Mouse (Mus musculus) megakaryocyte, embryonic 14.5 days (primary cell): ENCODE measurements at regions not wholly inside any gene's neighbourhood (a gene's known extent, or its start where the extent isn't known, plus 50 kb on each side); places are given as distances from the start of the nearest gene placed in this dataset.

Source experiments
- H3K27me3 ChIP-seq: replicated peaks from 2 replicates; pipeline ENCODE3; 2012; ENCODE audit warnings: inconsistent platforms
- H3K36me3 ChIP-seq: replicated peaks from 2 replicates; pipeline ENCODE3; 2012; ENCODE audit warnings: low read length, inconsistent platforms, mixed read lengths
- H3K4me1 ChIP-seq: 2 replicates; pipeline ENCODE4 v1.6.1; 2012; ENCODE audit warnings: inconsistent platforms
- H3K4me3 ChIP-seq: replicated peaks from 2 replicates; pipeline ENCODE3; 2012; ENCODE audit warnings: moderate library complexity, mild to moderate bottlenecking, inconsistent platforms
- H3K9me3 ChIP-seq: 2 replicates; pipeline ENCODE4 v1.6.1; 2012; ENCODE audit warnings: inconsistent platforms
- FLI1 ChIP-seq: IDR thresholded peaks from 2 replicates; pipeline ENCODE4 v1.6.1; 2012; ENCODE audit warnings: low read length, inconsistent platforms, mixed read lengths
- GATA1 ChIP-seq: IDR thresholded peaks from 3 replicates; pipeline ENCODE4 v1.6.1; 2012; ENCODE audit warnings: mixed read lengths, low read length, inconsistent platforms, borderline replicate concordance

DNA sequence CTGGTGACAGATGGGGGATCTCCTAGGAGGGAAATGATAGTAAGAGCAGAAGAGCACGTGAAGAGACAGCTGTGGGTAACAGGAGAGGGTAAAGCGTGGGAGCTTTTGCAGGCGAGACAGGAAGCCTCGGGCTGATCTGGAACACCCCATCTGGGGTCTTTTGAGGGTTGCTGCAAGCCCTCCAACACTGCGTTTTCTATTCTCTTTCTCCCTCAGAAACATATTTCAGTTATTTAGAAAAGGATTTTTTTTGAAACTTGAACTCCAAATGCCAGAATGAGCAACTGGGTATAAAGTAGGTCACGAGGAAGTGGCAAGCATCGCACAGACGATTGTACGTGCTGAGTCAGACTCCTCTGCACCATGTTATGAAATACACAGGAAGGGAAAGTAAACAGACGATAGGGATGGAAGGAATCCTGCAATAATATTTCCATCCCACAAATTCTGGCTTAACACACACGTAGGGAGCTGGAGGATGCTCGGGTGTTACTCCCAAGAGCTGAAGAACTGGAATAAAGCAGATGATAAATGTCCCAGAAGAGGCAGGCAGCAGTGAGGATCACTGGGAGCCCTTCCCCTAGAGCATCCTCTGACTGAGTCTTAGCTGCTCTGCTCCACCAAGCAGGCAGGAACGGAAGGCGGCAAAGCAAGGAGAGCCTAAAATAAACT is 86.0 kb upstream of the Gm9887 start:
- Histone ChIP-seq H3K4me3 (peak overlapping the region; percentile 62), H3K9me3 (peaks cover 11% of the 10 kb centered on the region), H3K4me1 (peaks cover 42% of the 10 kb centered on the region), H3K36me3 (peaks cover 3% of the 10 kb centered on the region), H3K27me3 (peaks cover 4% of the 10 kb centered on the region)
- no peak for TF ChIP-seq GATA1
- TF ChIP-seq FLI1, result no peak

DNA sequence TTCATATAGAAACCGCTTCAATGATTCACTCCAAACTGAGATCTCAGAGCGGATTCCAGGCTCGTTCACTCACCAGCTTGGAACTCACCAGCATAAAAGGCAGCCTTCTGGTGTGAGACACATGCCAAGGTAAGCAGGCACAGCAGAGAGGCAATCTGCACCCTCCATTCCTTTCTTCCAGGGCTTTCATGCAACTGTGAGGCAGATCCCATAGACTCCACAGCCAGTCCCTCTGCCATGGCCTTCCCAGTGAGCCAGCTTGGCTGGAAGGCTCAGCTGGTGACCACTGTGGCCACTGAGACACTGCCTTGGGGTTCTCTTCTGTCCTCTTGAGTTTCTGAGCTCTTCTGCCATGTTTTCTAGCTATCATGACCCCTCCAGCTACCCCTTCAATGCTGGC is 84.5 kb upstream of the Gm9887 start:
- H3K4me3 ChIP-seq, result no peak overlapping the region
- TF ChIP-seq FLI1, result no peak
- TF ChIP-seq GATA1, result no peak
- H3K4me1 ChIP-seq, result peaks cover 48% of the 10 kb centered on the region
- H3K36me3 ChIP-seq, result peaks cover 3% of the 10 kb centered on the region
- peaks cover 13% of the 10 kb centered on the region for H3K9me3 ChIP-seq
- peaks cover 12% of the 10 kb centered on the region for H3K27me3 ChIP-seq

GRCm38 (mm10) chr12:69456116-69456515 is 83.9 kb upstream of the Gm9887 start:
- peaks cover 49% of the 10 kb centered on the region for H3K4me1 ChIP-seq

DNA sequence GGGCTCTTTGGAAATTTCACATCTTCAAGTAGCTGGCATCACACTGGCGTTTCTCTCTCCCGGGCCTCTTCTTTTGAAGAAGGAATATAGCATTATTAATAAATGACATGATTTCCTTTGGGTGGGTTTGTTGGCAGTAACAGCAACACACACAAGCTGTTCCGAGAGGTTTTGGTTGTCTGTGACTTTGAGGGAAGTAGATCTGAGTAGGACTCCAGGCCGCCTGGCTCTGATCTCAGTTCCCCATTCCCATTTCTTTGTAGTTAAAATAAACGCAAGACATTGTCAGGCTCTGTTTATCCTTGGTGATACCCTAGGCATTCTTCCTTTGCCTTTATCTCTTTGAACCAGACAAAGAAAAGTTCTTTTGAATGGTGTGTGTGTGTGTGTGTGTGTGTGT is 83.3 kb upstream of the Gm9887 start:
- Histone ChIP-seq H3K9me3 (peaks cover 13% of the 10 kb centered on the region), H3K36me3 (peaks cover 3% of the 10 kb centered on the region), H3K27me3 (peaks cover 13% of the 10 kb centered on the region), H3K4me1 (peaks cover 51% of the 10 kb centered on the region), H3K4me3 (no peak overlapping the region)
- TF ChIP-seq GATA1 (no peak), FLI1 (no peak)

More at GRCm38 (mm10) chr12:69456116-69456515, 83.9 kb upstream of the Gm9887 start:
- peaks cover 3% of the 10 kb centered on the region for H3K36me3 ChIP-seq
- H3K9me3 ChIP-seq, result peaks cover 13% of the 10 kb centered on the region
- H3K27me3 ChIP-seq, result peaks cover 13% of the 10 kb centered on the region
- TF ChIP-seq GATA1, result no peak
- TF ChIP-seq FLI1, result no peak
- H3K4me3 ChIP-seq, result no peak overlapping the region

- TF ChIP-seq FLI1 (no peak), GATA1 (no peak)
- H3K36me3 ChIP-seq, result peaks cover 3% of the 10 kb centered on the region
- H3K27me3 ChIP-seq, result peaks cover 22% of the 10 kb centered on the region
- no peak overlapping the region for H3K4me3 ChIP-seq
- H3K4me1 ChIP-seq, result peaks cover 50% of the 10 kb centered on the region
- H3K9me3 ChIP-seq, result peaks cover 13% of the 10 kb centered on the region
Observed at GRCm38 (mm10) chr12:69453544-69453943, 81.3 kb upstream of the Gm9887 start.

- Histone ChIP-seq H3K27me3 (peaks cover 22% of the 10 kb centered on the region), H3K9me3 (peaks cover 13% of the 10 kb centered on the region), H3K4me3 (no peak overlapping the region), H3K36me3 (peaks cover 3% of the 10 kb centered on the region), H3K4me1 (peaks cover 50% of the 10 kb centered on the region)
- no peak for TF ChIP-seq FLI1
- no peak for TF ChIP-seq GATA1
Observed at GRCm38 (mm10) chr12:69452986-69453385, 80.7 kb upstream of the Gm9887 start.

- Histone ChIP-seq H3K27me3 (peaks cover 23% of the 10 kb centered on the region), H3K4me1 (peaks cover 55% of the 10 kb centered on the region), H3K9me3 (peaks cover 13% of the 10 kb centered on the region), H3K4me3 (no peak overlapping the region), H3K36me3 (peaks cover 3% of the 10 kb centered on the region)
- TF ChIP-seq GATA1, result no peak
- no peak for TF ChIP-seq FLI1
Observed at GRCm38 (mm10) chr12:69451110-69451509, 78.9 kb upstream of the Gm9887 start.

DNA sequence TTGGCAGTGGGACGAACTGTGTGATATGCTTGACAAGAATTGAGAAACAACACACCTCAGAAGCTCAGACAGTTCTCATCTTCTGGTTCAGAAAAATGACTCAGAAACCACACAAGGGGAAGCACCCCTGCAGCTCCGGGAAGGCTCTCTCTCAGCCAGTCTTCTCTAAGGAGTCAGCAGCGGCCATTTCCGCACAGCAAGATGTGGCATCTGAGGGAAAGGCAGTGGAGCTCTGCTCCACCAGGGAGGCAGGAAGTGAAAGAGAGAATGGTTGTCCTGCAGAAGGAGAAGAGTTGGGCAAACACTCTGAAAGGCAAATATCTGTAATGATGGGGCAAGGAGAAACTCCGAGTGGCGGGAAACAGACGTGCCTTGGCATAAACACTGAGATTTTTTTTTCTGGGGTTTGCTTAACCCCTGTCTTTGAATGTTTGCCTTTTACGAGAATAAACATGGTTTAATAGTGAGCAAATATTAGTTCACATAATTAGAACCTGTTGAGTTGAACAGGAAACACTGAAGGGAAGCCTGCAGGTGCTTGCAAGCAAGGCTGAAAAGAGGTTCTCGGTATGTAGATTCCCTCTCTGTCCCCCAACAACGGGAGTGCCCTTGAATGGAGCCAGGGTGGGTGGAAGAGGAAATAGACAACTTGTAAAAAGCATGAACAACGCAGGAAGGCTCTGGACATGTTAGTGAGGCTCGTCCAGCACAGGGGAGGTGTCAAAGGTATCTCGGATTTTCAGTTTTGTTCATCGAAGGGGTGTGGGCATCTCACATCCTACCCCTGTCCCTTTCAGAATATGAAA is 75.9 kb upstream of the Gm9887 start:
- Histone ChIP-seq H3K36me3 (no peaks in the 10 kb centered on the region), H3K9me3 (peaks cover 9% of the 10 kb centered on the region), H3K4me1 (peaks cover 55% of the 10 kb centered on the region), H3K4me3 (peak overlapping the region; percentile 87), H3K27me3 (peaks cover 27% of the 10 kb centered on the region)
- TF ChIP-seq FLI1 (no peak), GATA1 (no peak)

DNA sequence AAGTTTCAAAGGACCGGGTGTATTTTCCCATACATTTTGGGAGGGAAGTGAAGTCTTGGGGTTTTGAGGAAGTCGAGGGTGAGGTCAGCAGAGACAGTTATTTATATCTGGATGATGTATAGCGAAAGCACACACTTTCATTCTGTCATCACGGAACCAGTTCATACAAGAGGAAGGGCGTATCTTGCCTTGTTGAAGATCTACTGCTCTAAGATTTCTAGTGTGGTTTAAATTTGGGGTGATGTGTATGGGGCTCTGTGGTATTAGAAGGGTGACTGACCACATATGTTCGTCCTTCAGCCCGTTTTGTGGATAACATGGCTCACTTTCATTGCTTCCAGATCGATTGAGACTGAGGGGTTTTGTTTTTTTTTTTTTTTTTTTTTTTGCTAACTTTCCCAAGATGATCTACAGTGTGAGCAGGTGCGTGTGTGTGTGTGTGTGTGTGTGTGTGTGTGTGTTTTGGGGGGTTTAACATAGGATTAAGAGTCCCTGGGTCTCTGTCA is 75.1 kb upstream of the Gm9887 start:
- Histone ChIP-seq H3K9me3 (peaks cover 9% of the 10 kb centered on the region), H3K4me3 (peak overlapping the region; percentile 87), H3K36me3 (no peaks in the 10 kb centered on the region), H3K27me3 (peaks cover 25% of the 10 kb centered on the region), H3K4me1 (peaks cover 51% of the 10 kb centered on the region)
- TF ChIP-seq FLI1 (no peak), GATA1 (no peak)
